Mouse (Mus musculus) adrenal gland, adult 8-10 months (tissue): ENCODE results near the gene Hist1h2bp. TPM values are rescaled to one million over a fixed set of nuclear protein-coding genes. Genes with fewer than 3 reads are reported as not detected.
"Not testable (repeated sequence)": the region's sequence is repeated elsewhere in the genome, so short reads cannot be mapped to it uniquely, and the experiment has no call there.

Source experiments
- DNase-seq: peaks from one replicate; pipeline ENCODE4 v3.0.0; 2022
- total RNA-seq, 4 experiments: library from RNA; stranded (reverse); gene quantifications; 2 replicates each; pipeline ENCODE4 v1.2.4; 2022

Hist1h2bp gene
- total RNA-seq, result 10 to 100 TPM in 1 of 4 experiments, 1 to 10 TPM in 3; 6.0 to 15.5 (median 8.6) TPM

GRCm38 (mm10) chr13:21786899-21787629, at the start of gene Hist1h2bp, which contains the start of gene Hist1h2an:
Hist1h2bp (plus strand) TSS chr13:21787461.
Hist1h2an (minus strand) TSS chr13:21787218.
- DNase-seq, result peak; percentile 89

- DNase-seq, result no peak
Measured at GRCm38 (mm10) chr13:21745006-21745405, 42.3 kb upstream of the Hist1h2bp start.

- no peak for DNase-seq
Measured at GRCm38 (mm10) chr13:21749387-21750158, 37.7 kb upstream of the Hist1h2bp start.

- peak; percentile 83 for DNase-seq
Measured at GRCm38 (mm10) chr13:21750159-21751017, 36.9 kb upstream of the Hist1h2bp start, which contains the start of gene Hist1h4k. Hist1h4k (minus strand) TSS chr13:21750505.

- no peak for DNase-seq
Measured at GRCm38 (mm10) chr13:21751417-21751816, 35.8 kb upstream of the Hist1h2bp start.

GRCm38 (mm10) chr13:21751827-21752226, 35.4 kb upstream of the Hist1h2bp start:
- DNase-seq, result no peak

GRCm38 (mm10) chr13:21752356-21752755, 34.9 kb upstream of the Hist1h2bp start:
- DNase-seq, result no peak

- no peak for DNase-seq
Measured at GRCm38 (mm10) chr13:21753051-21753523, 34.2 kb upstream of the Hist1h2bp start.

- peak; percentile 53 for DNase-seq
Measured at GRCm38 (mm10) chr13:21753524-21754285, 33.6 kb upstream of the Hist1h2bp start, which contains the start of the genes Hist1h2ak and Hist1h2bn. Hist1h2ak (minus strand) TSS chr13:21753827. Hist1h2bn (plus strand) TSS chr13:21754123.

GRCm38 (mm10) chr13:21754294-21755001, 32.8 kb upstream of the Hist1h2bp start:
- not testable (repeated sequence) for DNase-seq

GRCm38 (mm10) chr13:21755707-21756106, 31.6 kb upstream of the Hist1h2bp start:
- no peak for DNase-seq

GRCm38 (mm10) chr13:21778814-21779766, 8.2 kb upstream of the Hist1h2bp start:
- peak; percentile 59 for DNase-seq

GRCm38 (mm10) chr13:21779767-21780731, 7.2 kb upstream of the Hist1h2bp start, which contains the start of gene Hist1h1b:
Hist1h1b (minus strand) TSS chr13:21780625.
- peak; percentile 54 for DNase-seq

GRCm38 (mm10) chr13:21781021-21781555, 6.2 kb upstream of the Hist1h2bp start:
- DNase-seq, result no peak

GRCm38 (mm10) chr13:21781639-21782038, 5.6 kb upstream of the Hist1h2bp start:
- DNase-seq, result no peak

GRCm38 (mm10) chr13:21782361-21783254, 4.7 kb upstream of the Hist1h2bp start:
- not testable (repeated sequence) for DNase-seq

- peak; percentile 33 for DNase-seq
Measured at GRCm38 (mm10) chr13:21783255-21783617, 4.0 kb upstream of the Hist1h2bp start, which contains the start of gene Hist1h3i. Hist1h3i (minus strand) TSS chr13:21783370.
